Mouse (Mus musculus) spleen, adult 2 months (tissue): Measurements from ENCODE around the gene Cfi.

ENCODE experiments used
- CTCF ChIP-seq: fragments of 200-500 bp; IDR thresholded peaks from 2 replicates; pipeline ENCODE4 v1.5.1; 2011; ENCODE audit warnings: mild to moderate bottlenecking, inconsistent platforms; ENCODE audit not compliant: insufficient read depth, insufficient read length, insufficient replicate concordance; ENCODE audit errors: extremely low read depth
- POLR2A ChIP-seq: fragments of 200-500 bp; IDR thresholded peaks from 2 replicates; pipeline ENCODE4 v1.6.1; 2011; ENCODE audit warnings: low read depth, low read length, inconsistent platforms

GRCm38 (mm10) chr3:129892003-129892402 is 56.3 kb downstream of the Cfi start:
- TF ChIP-seq CTCF (no peak), POLR2A (no peak)
